Mouse (Mus musculus): ENCODE results near the gene Gm47841. TPM values are rescaled to one million over a fixed set of nuclear protein-coding genes. Genes with fewer than 3 reads are reported as not detected.

Gene Gm47841
- not detected in 2 replicates for polyA plus RNA-seq (2014; fragmentation: Nextera tagmentation; extraction: Ambion mirVana)

- 1% methylated on average over 23 of the region's 23 CpGs for WGBS
- H3K9me3 ChIP-seq (ENCODE audit: control insufficient read depth, low read length), result no peaks in the 10 kb centered on the region
- no peaks in the 10 kb centered on the region for H3K36me3 ChIP-seq (ENCODE audit: control insufficient read depth, insufficient read depth, low read length)
- peaks cover 13% of the 10 kb centered on the region for H3K4me1 ChIP-seq (ENCODE audit: control insufficient read depth, insufficient read depth, low read length)
- ATAC-seq (ENCODE audit: insufficient number of reproducible peaks, low FRiP score, low TSS enrichment, low read depth), result no peak
- H3K4me2 ChIP-seq (ENCODE audit: low read depth, severe bottlenecking), result peak within 1 kb of the TSS; percentile 97
- H3K27ac ChIP-seq (replicated peaks; ENCODE audit: low read depth, low read length), result no peak within 1 kb of the TSS
- peak within 1 kb of the TSS; percentile 58 for H3K9ac ChIP-seq (ENCODE audit: low read length)
- no peak for DNase-seq (ENCODE audit: low spot score)
- peak within 1 kb of the TSS; percentile 46 for H3K4me3 ChIP-seq (ENCODE audit: low read depth, low read length)
- peaks cover 32% of the 10 kb centered on the region for H3K27me3 ChIP-seq (ENCODE audit: control insufficient read depth, insufficient read depth, low read length)
Observed at GRCm38 (mm10) chr15:101047194-101047555, at the start of gene Gm47841. Gene Gm47841, minus strand, starts transcription at chr15:101047397.

GRCm38 (mm10) chr15:101095392-101095791, 48.2 kb upstream of the Gm47841 start:
- Histone ChIP-seq H3K27ac (replicated peaks; ENCODE audit: low read depth, low read length) (peak overlapping the region; percentile 3; the same call in 1 of the 2 replicates), H3K9me3 (ENCODE audit: control insufficient read depth, low read length) (no peaks in the 10 kb centered on the region), H3K4me1 (ENCODE audit: control insufficient read depth, insufficient read depth, low read length) (peaks cover 52% of the 10 kb centered on the region), H3K4me2 (ENCODE audit: low read depth, severe bottlenecking) (no peak overlapping the region), H3K36me3 (ENCODE audit: control insufficient read depth, insufficient read depth, low read length) (no peaks in the 10 kb centered on the region), H3K4me3 (ENCODE audit: low read depth, low read length) (no peak overlapping the region), H3K9ac (ENCODE audit: low read length) (no peak overlapping the region), H3K27me3 (ENCODE audit: control insufficient read depth, insufficient read depth, low read length) (no peaks in the 10 kb centered on the region)
- WGBS, result 29% methylated on average over 3 of the region's 3 CpGs
- ATAC-seq (ENCODE audit: insufficient number of reproducible peaks, low FRiP score, low TSS enrichment, low read depth) (no peak), DNase-seq (ENCODE audit: low spot score) (no peak)

DNA sequence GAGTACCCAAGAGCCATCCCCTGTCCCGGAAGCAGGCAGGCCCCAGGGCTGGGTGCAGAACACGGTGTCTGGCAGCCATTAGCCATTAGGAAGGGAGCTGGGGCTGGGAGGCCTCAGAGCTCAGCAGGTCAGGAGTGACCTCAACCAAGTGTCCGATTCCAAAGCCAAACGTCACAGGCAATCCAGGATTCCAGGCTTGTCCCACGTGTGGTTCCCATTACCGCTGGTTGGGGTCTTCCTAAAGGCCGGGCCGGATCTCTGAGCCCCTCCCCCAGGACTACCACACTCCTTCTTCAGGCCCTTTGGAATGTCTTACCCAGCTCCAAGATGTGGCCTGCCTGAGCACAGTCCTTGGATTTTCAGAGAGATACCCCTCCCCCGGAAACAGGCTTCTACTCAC, 47.8 kb upstream of the Gm47841 start:
- 0 out of 2 replicates have a peak, but pooled peaks have one; percentile 23 for ATAC-seq (ENCODE audit: insufficient number of reproducible peaks, low FRiP score, low TSS enrichment, low read depth)

GRCm38 (mm10) chr15:101093988-101094387, 46.8 kb upstream of the Gm47841 start:
- peaks cover 52% of the 10 kb centered on the region for H3K4me1 ChIP-seq (ENCODE audit: control insufficient read depth, insufficient read depth, low read length)
- no peak overlapping the region for H3K4me2 ChIP-seq (ENCODE audit: low read depth, severe bottlenecking)
- H3K27me3 ChIP-seq (ENCODE audit: control insufficient read depth, insufficient read depth, low read length), result no peaks in the 10 kb centered on the region
- no peak for ATAC-seq (ENCODE audit: insufficient number of reproducible peaks, low FRiP score, low TSS enrichment, low read depth)
- no peak for DNase-seq (ENCODE audit: low spot score)
- no peak overlapping the region for H3K9ac ChIP-seq (ENCODE audit: low read length)
- H3K4me3 ChIP-seq (ENCODE audit: low read depth, low read length), result no peak overlapping the region
- 24% methylated on average over 6 of the region's 6 CpGs for WGBS
- H3K27ac ChIP-seq (replicated peaks; ENCODE audit: low read depth, low read length), result 0 out of 2 replicates have a peak overlapping the region, but pooled peaks have one; percentile 74
- H3K36me3 ChIP-seq (ENCODE audit: control insufficient read depth, insufficient read depth, low read length), result no peaks in the 10 kb centered on the region
- H3K9me3 ChIP-seq (ENCODE audit: control insufficient read depth, low read length), result no peaks in the 10 kb centered on the region

More for the DNA sequence above, 47.8 kb upstream of the Gm47841 start:
- peak overlapping the region; percentile 74 for H3K27ac ChIP-seq (replicated peaks; ENCODE audit: low read depth, low read length)
- no peak overlapping the region; the same call in 1 of the 2 replicates for H3K9ac ChIP-seq (ENCODE audit: low read length)
- 6% methylated on average over 9 of the region's 9 CpGs for WGBS
- peak; percentile 71 for DNase-seq (ENCODE audit: low spot score)
- peaks cover 52% of the 10 kb centered on the region for H3K4me1 ChIP-seq (ENCODE audit: control insufficient read depth, insufficient read depth, low read length)
- no peaks in the 10 kb centered on the region for H3K27me3 ChIP-seq (ENCODE audit: control insufficient read depth, insufficient read depth, low read length)
- no peak overlapping the region for H3K4me2 ChIP-seq (ENCODE audit: low read depth, severe bottlenecking)
- H3K9me3 ChIP-seq (ENCODE audit: control insufficient read depth, low read length), result no peaks in the 10 kb centered on the region
- no peaks in the 10 kb centered on the region for H3K36me3 ChIP-seq (ENCODE audit: control insufficient read depth, insufficient read depth, low read length)
- no peak overlapping the region for H3K4me3 ChIP-seq (ENCODE audit: low read depth, low read length)

DNA sequence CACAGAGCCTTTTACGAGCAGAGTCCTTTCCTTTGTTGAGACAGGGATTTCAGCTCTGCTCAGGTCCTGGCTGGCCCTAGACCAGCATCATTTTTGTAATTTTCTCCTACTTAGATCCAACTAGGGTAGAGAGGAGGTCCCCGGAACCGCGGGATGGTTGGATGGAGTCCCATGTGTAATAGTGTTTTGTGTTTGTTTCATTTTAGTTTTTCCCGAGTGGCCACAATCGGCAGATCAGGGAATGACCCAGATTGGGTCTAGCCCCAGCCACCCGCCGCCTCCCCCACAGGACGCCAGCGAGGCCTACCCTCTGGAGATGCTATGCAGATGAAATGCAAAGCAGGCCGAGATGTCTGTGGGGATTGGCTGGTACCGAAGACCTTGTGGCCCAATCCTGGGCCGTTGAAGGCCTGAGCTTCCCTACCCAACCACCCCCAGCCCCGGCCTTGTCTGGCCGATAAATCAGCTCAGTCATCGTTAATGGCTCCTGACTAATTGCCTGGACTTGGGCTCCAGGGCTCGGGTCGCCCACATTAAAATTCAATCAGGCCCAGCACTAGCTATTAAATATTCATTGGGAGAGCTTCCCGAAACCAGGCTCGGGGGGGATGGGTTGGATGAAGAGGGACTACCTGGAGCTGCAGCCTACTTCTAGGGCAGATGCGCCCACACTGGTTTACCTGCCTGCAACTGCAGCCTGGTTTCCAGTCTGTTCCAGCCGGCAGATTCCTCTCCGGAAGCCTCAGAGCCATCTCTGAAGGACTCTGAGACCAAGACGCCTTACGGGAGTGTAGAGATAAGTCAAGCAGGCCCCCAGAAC, 45.8 kb upstream of the Gm47841 start:
- H3K4me2 ChIP-seq (ENCODE audit: low read depth, severe bottlenecking), result peak overlapping the region; percentile 33
- peak; percentile 88 for DNase-seq (ENCODE audit: low spot score)
- peak; percentile 78 for ATAC-seq (ENCODE audit: insufficient number of reproducible peaks, low FRiP score, low TSS enrichment, low read depth)
- peak overlapping the region; percentile 8; the same call in 1 of the 2 replicates for H3K9ac ChIP-seq (ENCODE audit: low read length)
- no peaks in the 10 kb centered on the region for H3K9me3 ChIP-seq (ENCODE audit: control insufficient read depth, low read length)
- no peaks in the 10 kb centered on the region for H3K27me3 ChIP-seq (ENCODE audit: control insufficient read depth, insufficient read depth, low read length)
- H3K36me3 ChIP-seq (ENCODE audit: control insufficient read depth, insufficient read depth, low read length), result no peaks in the 10 kb centered on the region
- peaks cover 44% of the 10 kb centered on the region for H3K4me1 ChIP-seq (ENCODE audit: control insufficient read depth, insufficient read depth, low read length)
- H3K27ac ChIP-seq (replicated peaks; ENCODE audit: low read depth, low read length), result peak overlapping the region; percentile 84
- 3% methylated on average over 25 of the region's 25 CpGs for WGBS
- no peak overlapping the region for H3K4me3 ChIP-seq (ENCODE audit: low read depth, low read length)

- no peaks in the 10 kb centered on the region for H3K27me3 ChIP-seq (ENCODE audit: control insufficient read depth, insufficient read depth, low read length)
- no peaks in the 10 kb centered on the region for H3K9me3 ChIP-seq (ENCODE audit: control insufficient read depth, low read length)
- H3K4me2 ChIP-seq (ENCODE audit: low read depth, severe bottlenecking), result peak overlapping the region; percentile 33
- WGBS, result 23% methylated on average over 14 of the region's 14 CpGs
- H3K4me3 ChIP-seq (ENCODE audit: low read depth, low read length), result no peak overlapping the region
- peak overlapping the region; percentile 8; the same call in 1 of the 2 replicates for H3K9ac ChIP-seq (ENCODE audit: low read length)
- peak overlapping the region; percentile 84 for H3K27ac ChIP-seq (replicated peaks; ENCODE audit: low read depth, low read length)
- H3K4me1 ChIP-seq (ENCODE audit: control insufficient read depth, insufficient read depth, low read length), result peaks cover 38% of the 10 kb centered on the region
- peak; percentile 7; the same call in 1 of the 2 replicates for ATAC-seq (ENCODE audit: insufficient number of reproducible peaks, low FRiP score, low TSS enrichment, low read depth)
- H3K36me3 ChIP-seq (ENCODE audit: control insufficient read depth, insufficient read depth, low read length), result no peaks in the 10 kb centered on the region
- no peak for DNase-seq (ENCODE audit: low spot score)
Observed at GRCm38 (mm10) chr15:101092121-101092828, 45.1 kb upstream of the Gm47841 start.

DNA sequence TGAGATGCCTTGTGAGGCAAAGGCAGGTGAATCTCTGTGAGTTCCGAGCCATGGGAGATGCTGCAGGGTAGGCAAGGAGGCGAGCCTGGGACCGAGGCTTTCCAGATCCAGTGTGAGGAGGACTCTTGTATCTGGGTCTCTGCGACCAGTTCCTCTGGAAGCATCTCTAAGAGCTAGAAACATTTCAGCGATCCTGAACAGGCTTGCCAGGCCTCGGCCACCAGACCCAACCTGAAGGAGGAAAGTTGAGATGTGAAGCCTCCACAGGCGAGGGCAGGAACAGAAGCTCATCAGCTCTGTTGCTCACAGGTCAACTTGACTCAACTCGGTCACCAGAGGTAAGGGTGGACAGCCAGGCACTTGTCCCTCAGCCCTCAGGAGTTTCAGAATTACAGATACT, 44.4 kb upstream of the Gm47841 start:
- no peak for ATAC-seq (ENCODE audit: insufficient number of reproducible peaks, low FRiP score, low TSS enrichment, low read depth)
- WGBS, result 92% methylated on average over 8 of the region's 8 CpGs
- H3K9ac ChIP-seq (ENCODE audit: low read length), result no peak overlapping the region
- H3K27me3 ChIP-seq (ENCODE audit: control insufficient read depth, insufficient read depth, low read length), result no peaks in the 10 kb centered on the region
- no peaks in the 10 kb centered on the region for H3K36me3 ChIP-seq (ENCODE audit: control insufficient read depth, insufficient read depth, low read length)
- no peak for DNase-seq (ENCODE audit: low spot score)
- no peaks in the 10 kb centered on the region for H3K9me3 ChIP-seq (ENCODE audit: control insufficient read depth, low read length)
- no peak overlapping the region for H3K4me3 ChIP-seq (ENCODE audit: low read depth, low read length)
- peaks cover 35% of the 10 kb centered on the region for H3K4me1 ChIP-seq (ENCODE audit: control insufficient read depth, insufficient read depth, low read length)
- no peak overlapping the region for H3K4me2 ChIP-seq (ENCODE audit: low read depth, severe bottlenecking)
- no peak overlapping the region for H3K27ac ChIP-seq (replicated peaks; ENCODE audit: low read depth, low read length)

DNA sequence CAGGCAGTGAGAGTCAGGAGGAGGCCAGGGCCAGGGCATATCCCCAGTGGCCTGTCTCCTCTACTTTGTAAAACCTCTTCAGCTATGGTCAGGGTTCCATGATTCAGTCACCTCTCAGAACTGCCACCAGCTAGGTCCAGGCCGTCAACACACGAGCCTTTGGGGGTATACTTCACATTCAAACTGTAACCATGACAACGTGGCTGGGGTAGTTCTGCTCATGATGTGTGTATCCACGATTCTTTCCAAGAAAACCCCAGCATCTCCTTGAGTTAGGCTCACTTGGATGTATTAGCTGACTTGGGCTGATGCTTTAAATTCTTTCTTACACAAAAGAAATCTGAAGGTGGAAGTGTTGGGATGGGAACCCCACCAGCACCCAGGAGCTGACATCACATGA, 41.1 kb upstream of the Gm47841 start:
- no peak overlapping the region for H3K27ac ChIP-seq (replicated peaks; ENCODE audit: low read depth, low read length)
- ATAC-seq (ENCODE audit: insufficient number of reproducible peaks, low FRiP score, low TSS enrichment, low read depth), result no peak

More for the DNA sequence above, 41.1 kb upstream of the Gm47841 start:
- Histone ChIP-seq H3K4me2 (ENCODE audit: low read depth, severe bottlenecking) (no peak overlapping the region), H3K4me1 (ENCODE audit: control insufficient read depth, insufficient read depth, low read length) (peaks cover 21% of the 10 kb centered on the region), H3K36me3 (ENCODE audit: control insufficient read depth, insufficient read depth, low read length) (no peaks in the 10 kb centered on the region), H3K9me3 (ENCODE audit: control insufficient read depth, low read length) (no peaks in the 10 kb centered on the region), H3K4me3 (ENCODE audit: low read depth, low read length) (no peak overlapping the region), H3K9ac (ENCODE audit: low read length) (no peak overlapping the region), H3K27me3 (ENCODE audit: control insufficient read depth, insufficient read depth, low read length) (no peaks in the 10 kb centered on the region)
- no peak for DNase-seq (ENCODE audit: low spot score)
- WGBS, result 79% methylated on average over 4 of the region's 4 CpGs

Data from limb, embryonic 11.5 days (tissue).